Mouse (Mus musculus): ENCODE measurements around the gene Spata1.

Spata1 gene

DNA sequence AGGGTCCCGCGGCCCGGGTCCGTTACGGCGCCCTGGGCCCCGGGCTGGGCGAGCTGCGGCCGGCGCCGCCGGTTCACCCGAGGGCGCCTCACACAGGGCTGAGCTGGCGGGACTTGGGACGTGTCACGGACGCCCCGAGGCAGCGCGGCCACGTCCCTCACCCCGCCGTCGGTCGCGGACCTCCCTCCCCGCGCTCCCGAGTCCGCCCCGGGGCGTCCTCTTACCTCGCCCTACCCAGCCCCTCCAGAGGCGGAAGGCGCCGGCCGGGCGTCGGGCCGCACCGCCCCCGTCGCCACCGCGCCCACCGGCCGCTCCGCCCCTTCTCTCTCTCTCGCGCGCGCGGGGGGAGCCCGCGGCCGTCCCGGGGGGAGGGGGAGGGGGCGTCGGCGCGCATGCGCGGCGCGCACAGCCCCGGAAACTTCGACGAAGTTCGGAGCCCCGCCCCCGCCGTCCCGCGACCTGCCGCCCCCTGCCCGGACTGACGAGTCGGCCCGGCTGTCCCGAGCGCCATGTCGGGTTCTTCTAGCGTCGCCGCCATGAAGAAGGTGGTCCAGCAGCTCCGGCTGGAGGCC is at the start of gene Spata1, which contains the start of gene Gng5:
TSS of gene Spata1 (minus strand) at position 323 of the 572 bp plus-strand sequence.
TSS of gene Gng5 (plus strand) at position 377 of the 572 bp plus-strand sequence.
- DNase-seq (ENCODE audit: low read depth), result peak; percentile 57

DNA sequence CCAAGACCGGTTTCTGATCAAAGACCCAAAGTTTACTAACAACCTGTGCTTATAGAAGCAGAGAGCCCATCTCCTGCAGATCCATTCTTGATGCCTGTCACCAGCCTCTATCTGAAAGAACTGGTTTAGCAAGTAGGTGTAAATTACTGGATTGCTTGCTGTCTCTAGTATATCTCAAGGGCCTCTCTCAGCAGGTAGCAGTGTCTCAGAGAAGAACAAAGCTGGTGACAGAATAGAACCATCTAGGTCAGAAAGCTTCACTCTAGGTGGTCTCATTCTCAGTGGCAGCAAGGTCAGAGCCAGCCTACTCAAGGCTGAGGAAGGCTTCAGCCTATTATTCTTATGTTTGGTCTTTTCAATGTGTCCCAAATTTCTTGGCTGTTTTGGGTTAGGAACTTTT is 44.1 kb upstream of the Spata1 start:
- DNase-seq (ENCODE audit: low read depth), result no peak

DNA sequence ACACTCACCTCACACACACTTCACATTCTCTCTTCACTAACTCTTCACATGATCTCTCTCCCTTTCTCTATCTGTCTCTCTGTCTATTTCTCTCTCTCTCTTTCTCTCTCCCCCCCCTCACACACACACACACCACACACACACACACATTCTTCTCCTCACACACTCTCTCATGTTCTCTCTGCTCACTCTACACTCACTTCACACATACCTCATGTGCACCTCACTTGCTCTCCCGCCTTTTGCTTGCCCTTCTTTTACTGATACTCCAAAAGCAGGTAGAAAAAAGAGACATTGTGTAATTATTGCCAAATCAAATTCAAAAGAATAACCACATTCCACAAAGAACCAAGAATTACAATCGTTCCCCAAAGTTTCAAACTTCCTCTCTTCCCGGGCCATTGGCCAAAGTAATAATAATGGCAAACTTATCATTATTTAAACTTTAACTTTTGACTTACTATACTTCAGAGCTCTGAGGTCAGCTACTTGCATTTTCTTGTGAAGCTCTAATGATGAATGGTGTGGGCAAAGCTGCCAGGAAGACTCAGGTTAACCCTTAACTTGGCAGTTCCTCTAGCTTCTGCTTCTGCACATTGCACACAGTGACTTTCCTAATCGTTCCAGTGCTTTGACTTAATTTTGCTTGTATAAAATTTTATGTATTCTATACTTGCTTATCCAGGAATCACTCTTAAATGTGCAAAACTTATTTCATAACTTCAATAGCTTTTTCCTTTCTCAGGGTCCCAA is 41.1 kb upstream of the Spata1 start:
- peak; percentile 25 for DNase-seq (ENCODE audit: low read depth)

DNA sequence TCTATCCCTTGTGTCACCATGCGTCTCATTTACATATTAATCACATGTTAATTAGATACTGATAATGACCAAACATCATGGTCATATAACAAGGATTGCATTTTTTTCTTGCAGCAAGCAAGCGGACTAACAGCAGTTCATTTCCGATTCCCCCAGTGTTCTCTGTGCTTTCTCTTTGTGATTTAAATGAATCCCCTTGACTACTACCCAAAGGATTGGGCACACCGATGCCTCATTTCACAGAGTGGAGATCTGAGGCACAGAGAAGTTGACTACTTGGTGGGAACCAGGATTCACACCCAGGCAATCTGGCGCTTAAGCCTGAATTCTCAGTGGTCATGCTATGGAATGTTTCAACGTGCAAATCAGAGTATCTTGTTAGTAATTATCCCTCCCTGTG is 35.4 kb upstream of the Spata1 start:
- no peak for DNase-seq (ENCODE audit: low read depth)

DNA sequence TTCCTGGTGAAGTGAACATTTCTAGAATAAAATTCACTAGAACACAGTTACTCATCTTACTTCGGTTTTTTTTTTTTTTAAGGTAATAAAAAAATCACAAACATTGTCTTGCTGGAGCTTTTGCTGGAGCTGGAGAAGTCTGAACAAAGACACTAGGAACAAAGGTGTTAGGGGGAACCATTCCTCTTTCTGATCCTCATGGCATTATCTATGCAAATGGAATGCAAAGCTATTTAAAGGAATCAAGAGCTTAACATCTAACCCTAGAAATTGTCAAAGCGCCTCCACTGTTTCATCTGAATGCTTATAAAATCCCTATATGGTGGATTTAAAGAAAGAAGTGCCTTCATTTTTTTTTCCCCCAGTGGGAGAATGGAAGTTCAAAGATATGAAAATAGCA is 28.8 kb upstream of the Spata1 start:
- DNase-seq (ENCODE audit: low read depth), result no peak

- DNase-seq (ENCODE audit: low read depth), result no peak
Measured at GRCm38 (mm10) chr3:146521652-146522020, 22.1 kb upstream of the Spata1 start.

DNA sequence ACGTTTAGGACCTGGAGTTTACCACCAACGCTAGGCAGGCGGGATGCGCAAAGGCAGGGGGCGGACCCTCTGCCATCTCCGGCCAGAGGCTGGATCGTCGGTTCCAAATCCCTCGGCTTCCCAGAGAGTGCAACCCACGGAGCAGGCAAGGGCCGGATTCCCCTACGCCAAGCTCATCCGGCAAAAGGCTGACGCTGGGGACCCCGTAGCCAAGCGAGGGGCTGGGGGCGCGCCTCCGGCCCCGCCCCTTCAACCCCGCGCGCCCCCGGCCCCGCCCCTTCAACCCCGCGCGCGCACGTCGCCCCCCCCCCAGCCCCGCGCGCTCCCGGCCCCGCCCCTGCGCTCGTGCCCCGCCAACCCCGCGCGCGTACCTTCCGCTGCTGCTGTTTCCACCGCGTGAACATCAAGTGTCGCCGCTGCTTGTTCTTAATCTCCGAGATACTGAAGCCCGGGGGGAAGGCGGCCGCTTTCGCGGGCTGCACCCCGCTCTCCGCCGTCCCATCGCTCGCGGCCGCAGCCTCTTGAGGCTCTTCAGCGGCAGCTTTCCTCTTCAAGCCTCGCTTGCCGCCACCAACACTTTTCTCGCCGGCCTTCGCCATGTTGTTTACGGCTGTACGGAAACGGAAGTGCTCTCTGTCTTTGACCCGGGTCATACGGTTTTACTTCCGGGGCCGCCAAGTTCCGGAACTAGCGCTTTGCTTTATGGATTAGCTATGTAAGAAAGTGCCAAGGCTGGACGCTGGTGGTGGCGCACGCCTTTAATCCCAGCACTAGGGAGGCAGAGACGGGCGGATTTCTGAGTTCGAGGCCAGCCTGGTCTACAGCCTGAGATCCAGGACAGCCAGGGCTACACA is 21.5 kb upstream of the Spata1 start, which contains the start of gene Rpf1:
TSS of gene Rpf1 (minus strand) at position 632 of the 854 bp plus-strand sequence.
- peak; percentile 73 for DNase-seq (ENCODE audit: low read depth)

- DNase-seq (ENCODE audit: low read depth), result no peak
Measured at GRCm38 (mm10) chr3:146520226-146520797, 20.8 kb upstream of the Spata1 start.

GRCm38 (mm10) chr3:146506711-146507110 is 7.2 kb upstream of the Spata1 start:
- DNase-seq (ENCODE audit: low read depth), result no peak

- no peak for DNase-seq (ENCODE audit: low read depth)
Measured at GRCm38 (mm10) chr3:146501601-146502123, 2.1 kb upstream of the Spata1 start.

DNA sequence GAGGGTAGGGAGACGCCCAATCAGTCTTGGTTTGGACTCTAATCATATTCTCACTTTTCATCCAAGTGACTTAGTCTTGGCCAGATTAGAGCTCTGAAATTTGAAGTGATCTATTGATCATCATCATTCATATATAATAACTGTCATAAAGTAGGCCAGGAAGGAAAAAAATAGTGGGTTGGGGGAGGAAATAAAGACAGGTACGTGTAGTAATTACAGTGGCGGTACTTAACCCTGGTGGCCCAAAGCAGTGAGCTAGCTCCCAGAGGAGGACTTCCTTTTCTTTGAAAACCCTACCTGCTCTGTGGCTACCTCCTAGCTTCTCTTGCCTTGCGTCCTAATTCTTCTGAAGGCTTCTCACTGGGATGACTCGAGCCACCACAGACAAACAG is 1.3 kb upstream of the Spata1 start:
- no peak for DNase-seq (ENCODE audit: low read depth)

GRCm38 (mm10) chr3:146500003-146500809 is 653 bp upstream of the Spata1 start:
- peak; percentile 74 for DNase-seq (ENCODE audit: low read depth)

DNA sequence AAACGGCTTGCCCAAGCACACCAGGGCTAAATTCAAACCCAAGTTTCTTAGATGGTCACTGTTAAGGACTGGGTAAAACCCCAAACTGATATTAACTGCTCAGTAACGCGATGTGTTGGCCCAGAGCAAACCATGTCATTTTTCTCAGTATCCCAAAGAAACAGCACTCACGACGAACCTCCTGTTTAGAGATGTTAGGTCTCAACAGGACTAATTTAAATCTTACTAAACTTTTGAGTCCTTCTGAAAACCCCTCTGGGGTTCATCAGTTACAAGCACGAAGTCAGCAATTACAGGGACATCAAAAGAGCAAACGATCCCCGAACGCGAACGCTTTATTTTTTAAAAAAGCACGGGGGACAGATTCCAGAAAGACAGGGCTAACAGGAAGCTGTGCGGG is 564 bp downstream of the Spata1 start:
- DNase-seq (ENCODE audit: low read depth), result no peak

- no peak for DNase-seq (ENCODE audit: low read depth)
Measured at GRCm38 (mm10) chr3:146494941-146495340, 4.6 kb downstream of the Spata1 start.

DNA sequence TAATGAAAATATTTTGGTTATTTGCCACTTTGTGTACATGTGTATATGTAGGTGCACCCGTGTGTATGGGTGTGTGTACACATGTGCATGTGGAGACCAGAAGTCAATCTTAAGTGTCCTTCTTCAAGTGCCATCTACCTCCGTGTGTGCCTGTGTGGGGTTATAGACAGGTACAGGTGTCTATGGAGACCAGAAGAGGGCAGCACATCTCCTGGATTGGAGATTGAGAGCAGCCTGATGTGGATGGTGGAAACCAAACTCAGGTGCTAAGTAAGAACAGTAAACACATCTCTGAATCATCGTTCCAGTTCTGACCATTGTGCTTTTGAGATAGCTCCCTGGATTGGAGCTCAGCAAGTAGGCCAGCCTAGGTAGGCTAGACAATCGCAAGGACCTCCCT is 13.1 kb downstream of the Spata1 start:
- no peak for DNase-seq (ENCODE audit: low read depth)

DNA sequence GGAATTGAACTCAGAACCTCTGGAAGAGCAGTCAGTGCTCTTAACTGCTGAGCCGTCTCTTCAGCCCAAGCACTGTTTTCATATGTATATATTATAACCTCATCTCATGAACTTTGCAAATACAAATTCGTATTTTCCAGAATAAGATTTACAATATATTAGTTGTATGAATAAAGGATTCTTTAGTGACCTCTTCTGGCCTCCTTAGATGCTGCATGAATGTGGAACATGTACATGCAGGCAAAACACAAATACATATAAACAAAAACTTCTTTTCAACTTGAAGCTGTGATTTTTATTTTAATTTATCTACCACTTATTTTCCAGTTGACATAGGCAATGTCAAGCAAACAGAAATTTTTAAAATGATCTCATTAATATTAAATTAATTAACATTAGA is 17.5 kb downstream of the Spata1 start:
- no peak for DNase-seq (ENCODE audit: low read depth)

DNA sequence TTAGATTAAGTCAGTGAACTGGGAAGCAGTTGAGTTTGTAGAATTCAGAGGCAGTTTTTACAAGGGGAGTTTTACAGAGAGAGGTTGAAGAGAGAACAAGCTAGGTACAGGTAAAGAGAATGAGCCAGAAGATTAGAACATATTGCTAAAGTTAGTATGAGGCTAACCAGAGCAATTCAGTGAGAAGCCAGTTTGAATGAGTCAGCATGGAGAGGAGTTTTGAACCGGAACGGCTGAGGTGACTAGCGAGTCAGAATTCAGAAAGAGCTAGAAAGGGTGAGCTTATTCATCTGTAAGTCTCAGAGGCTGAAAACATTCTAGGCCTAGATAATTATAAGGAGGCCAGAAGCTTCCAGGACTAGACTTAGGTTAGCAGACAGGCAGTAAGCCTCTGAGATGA is 25.1 kb downstream of the Spata1 start:
- no peak for DNase-seq (ENCODE audit: low read depth)

DNA sequence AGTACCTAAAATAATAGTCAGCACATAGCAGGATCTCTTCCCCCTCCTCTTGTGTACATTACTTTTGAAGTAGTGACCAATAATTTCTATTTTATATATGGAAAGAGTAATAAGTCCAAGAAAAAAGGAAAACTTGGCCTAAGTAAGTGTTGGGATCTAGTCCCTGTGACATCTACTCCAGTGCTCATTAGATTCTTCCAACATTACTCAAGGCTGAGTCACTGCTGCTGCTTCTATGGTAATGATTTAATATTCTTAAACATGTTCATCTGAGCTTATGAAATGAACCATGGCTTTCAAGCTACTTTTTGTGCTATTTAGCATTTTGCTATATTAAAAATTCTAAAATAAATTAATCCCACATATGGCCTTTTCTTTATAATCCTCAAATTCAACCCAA is 25.8 kb downstream of the Spata1 start:
- DNase-seq (ENCODE audit: low read depth), result no peak

DNA sequence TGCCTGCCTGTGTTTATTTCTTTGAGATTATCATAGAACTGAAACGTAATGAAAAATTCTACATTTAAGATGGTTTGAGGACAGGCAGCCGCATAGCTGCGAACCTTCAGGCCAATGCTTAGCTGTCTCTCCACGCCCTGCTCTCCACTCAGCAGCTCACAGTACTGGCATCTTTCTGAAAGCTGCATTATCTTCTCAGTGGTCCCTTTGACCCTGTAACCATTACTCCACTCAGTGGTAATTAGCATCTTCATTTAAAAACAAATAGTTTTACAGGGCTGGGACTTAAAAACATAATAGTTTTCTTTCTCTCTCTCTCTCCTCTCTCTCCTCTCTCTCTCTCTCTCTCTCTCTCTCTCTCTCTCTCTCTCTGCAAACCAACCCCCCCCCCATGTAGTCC is 26.9 kb downstream of the Spata1 start:
- DNase-seq (ENCODE audit: low read depth), result no peak

GRCm38 (mm10) chr3:146469226-146469625 is 30.3 kb downstream of the Spata1 start:
- no peak for DNase-seq (ENCODE audit: low read depth)

DNA sequence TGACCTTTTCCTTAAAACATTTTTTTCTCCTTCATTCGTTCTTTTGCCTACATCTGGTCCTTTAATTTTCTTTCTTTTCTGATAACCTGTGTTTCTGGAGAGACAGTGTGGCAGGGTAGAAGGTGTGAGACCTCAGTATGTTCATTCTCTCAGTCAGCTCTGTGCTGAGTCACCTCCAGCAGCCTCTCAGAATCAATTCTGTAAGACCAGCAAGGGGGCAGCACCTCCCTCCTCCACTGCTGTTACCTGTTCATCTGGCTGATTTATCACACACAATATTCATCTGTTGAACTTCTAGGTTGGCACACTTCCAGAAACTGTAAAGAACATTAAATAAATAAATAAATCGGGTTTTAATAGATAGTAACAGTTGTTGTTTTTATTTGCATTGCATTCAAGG is 36.6 kb downstream of the Spata1 start:
- DNase-seq (ENCODE audit: low read depth), result no peak

Data from fibroblast of lung, adult 2 months (primary cell).